In genomic region chr10:17946046-17946445, GRCm38 (mm10) we compare ENCODE assay signal across 8 mouse cellular contexts. TPM values are rescaled to one million over a fixed set of nuclear protein-coding genes. Genes with fewer than 3 reads are reported as not detected.
DNase-seq lines count a peak whose midpoint lies in the region; ATAC-seq and TF ChIP-seq lines count a peak whose summit lies in the region.

No protein-coding gene starts in this region.

- TF ChIP-seq CTCF in liver, postnatal 0 days (IDR thresholded peaks at IDR 0.05; ENCODE audit: low read depth), result no peak

- H3K4me3 ChIP-seq in hindbrain, embryonic 11.5 days (ENCODE audit: low read depth, low read length), result no peak overlapping the region
- H3K4me3 ChIP-seq in liver, postnatal 0 days (ENCODE audit: low read depth, low read length), result peak overlapping the region; percentile 80

- DNase-seq in cerebellum, adult 9-10 months, result peak; percentile 26
- DNase-seq in cerebellum, adult 8-10 months, result no peak
- DNase-seq in NIH3T3 (ENCODE audit: low read depth), result peak; percentile 15
- DNase-seq in hindbrain, embryonic 11.5 days (ENCODE audit: low spot score), result no peak
- DNase-seq in liver, postnatal 0 days, result no peak
- DNase-seq in spleen, adult 12 weeks (ENCODE audit: low spot score), result no peak
- no peak for DNase-seq in cerebellum, adult 11 months
- DNase-seq in layer of hippocampus, adult 11-12 months (ENCODE audit: low spot score), result no peak

- no peak overlapping the region for H3K27ac ChIP-seq in hindbrain, embryonic 11.5 days (ENCODE audit: low read depth, low read length)
- H3K27ac ChIP-seq in liver, postnatal 0 days (ENCODE audit: low read depth), result no peak overlapping the region

- H3K9me3 ChIP-seq in hindbrain, embryonic 11.5 days (ENCODE audit: control insufficient read depth, low read length), result no peaks in the 10 kb centered on the region
- H3K9me3 ChIP-seq in liver, postnatal 0 days (ENCODE audit: low read length), result no peaks in the 10 kb centered on the region

- 71% methylated on average over 3 of the region's 3 CpGs for whole genome bisulfite sequencing in hindbrain, embryonic 11.5 days
- 38% methylated on average over 3 of the region's 3 CpGs for WGBS in liver, postnatal 0 days (ENCODE audit: insufficient replicate concordance)

- no peak for ATAC-seq in hindbrain, embryonic 11.5 days (ENCODE audit: low FRiP score)
- no peak for ATAC-seq in liver, postnatal 0 days

- H3K36me3 ChIP-seq in hindbrain, embryonic 11.5 days (ENCODE audit: control insufficient read depth, insufficient read depth, low read length), result no peaks in the 10 kb centered on the region
- H3K36me3 ChIP-seq in liver, postnatal 0 days (replicated peaks; ENCODE audit: insufficient read depth, low read length), result no peaks in the 10 kb centered on the region

- H3K4me2 ChIP-seq in hindbrain, embryonic 11.5 days (replicated peaks; ENCODE audit: low read depth, low read length), result peak overlapping the region; percentile 31; the same call in 1 of the 2 replicates
- peak overlapping the region; percentile 81 for H3K4me2 ChIP-seq in liver, postnatal 0 days (ENCODE audit: low read depth, low read length)

- no peaks in the 10 kb centered on the region for H3K27me3 ChIP-seq in hindbrain, embryonic 11.5 days (ENCODE audit: control insufficient read depth, insufficient read depth, low read length)
- H3K27me3 ChIP-seq in liver, postnatal 0 days (ENCODE audit: insufficient read depth, low read length), result no peaks in the 10 kb centered on the region

- H3K9ac ChIP-seq in hindbrain, embryonic 11.5 days (ENCODE audit: low read depth, low read length), result 0 out of 2 replicates have a peak overlapping the region, but pooled peaks have one; percentile 15
- peak overlapping the region; percentile 36; the same call in 1 of the 2 replicates for H3K9ac ChIP-seq in liver, postnatal 0 days (replicated peaks)

- no peaks in the 10 kb centered on the region for H3K4me1 ChIP-seq in hindbrain, embryonic 11.5 days (replicated peaks; ENCODE audit: control insufficient read depth, insufficient read depth, low read length)
- H3K4me1 ChIP-seq in liver, postnatal 0 days (ENCODE audit: insufficient read depth), result peaks cover 10% of the 10 kb centered on the region; the same call in 1 of the 2 replicates

- TF ChIP-seq EP300 in liver, postnatal 0 days (IDR thresholded peaks at IDR 0.05; ENCODE audit: low read depth), result peak; percentile 82

RNA-seq across cellular contexts. Expression of gene Heca, which starts 1.8 kb away (rescaled TPM):
- 4.6 and 5.5 TPM in 2 replicates for polyA plus RNA-seq in hindbrain, embryonic 11.5 days (2014; fragmentation: Nextera tagmentation; extraction: Ambion mirVana)
- polyA plus RNA-seq in liver, postnatal 0 days (2015; fragmentation: Nextera tagmentation; extraction: Ambion mirVana), result 2.3 and 2.4 TPM in 2 replicates

Comparison
In these comparisons a context has a peak if more than half of its experiments do, and no peak if none do; other contexts are left out.
1. DNase-seq: peak in cerebellum, adult 9-10 months (single experiment) and NIH3T3 (single experiment); none in cerebellum, adult 8-10 months (single experiment), hindbrain, embryonic 11.5 days (single experiment), liver, postnatal 0 days (single experiment), spleen, adult 12 weeks (single experiment), cerebellum, adult 11 months (single experiment) and layer of hippocampus, adult 11-12 months (single experiment).